Mouse (Mus musculus): ENCODE measurements around the gene Fastkd3.

Fastkd3 gene

DNA sequence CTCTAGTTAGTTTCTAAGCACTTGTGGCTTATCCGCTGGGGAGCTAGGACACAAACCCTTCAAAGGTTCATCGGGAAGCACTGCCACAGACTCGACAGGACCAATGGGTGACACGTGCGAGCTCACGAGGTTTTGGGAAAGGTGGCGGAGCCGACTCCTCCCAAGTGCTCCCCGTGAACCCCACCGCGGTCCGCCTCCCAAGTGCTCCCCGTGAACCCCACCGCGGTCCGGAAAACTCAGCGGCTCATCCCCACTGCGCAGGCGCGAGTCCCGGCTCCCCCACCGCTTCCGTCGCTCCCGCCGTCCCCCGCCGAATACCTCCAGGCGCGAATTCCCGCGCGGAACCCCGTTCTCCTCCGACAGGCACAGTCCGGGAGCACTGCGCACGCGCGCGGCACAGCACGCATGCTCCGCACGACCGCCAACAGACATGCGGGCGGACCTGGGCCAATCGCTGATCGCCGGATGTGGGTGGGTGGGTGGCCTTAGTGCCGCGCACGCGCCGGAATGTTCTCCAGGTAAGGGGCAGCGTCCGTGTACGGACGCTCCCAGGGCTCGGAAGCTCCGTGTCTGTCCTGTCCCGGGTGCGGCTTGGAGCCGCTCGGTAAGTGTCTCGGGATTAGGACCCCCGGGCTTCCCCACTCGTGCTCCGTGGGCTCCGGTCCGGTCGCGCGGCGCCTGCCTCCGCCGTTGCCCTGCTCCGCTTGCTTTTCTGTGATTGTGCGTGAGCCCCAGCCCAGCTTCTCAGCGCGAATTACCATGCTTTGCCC lies at the start of gene Fastkd3, which contains the start of gene Mtrr:
TSS of gene Fastkd3 (plus strand) at position 488 of the 770 bp plus-strand sequence.
TSS of gene Mtrr (minus strand) at position 403 of the 770 bp plus-strand sequence.
- in situ Hi-C loops (cut with MboI, MseI) = loop anchor here (5.0 to 25.0 kb wide), 8 partner anchors 930 to 1657 kb away; partner anchors contain the start of genes Gm28041 (in 1 of the 2), Med10 (in 1 of the 2), Srd5a1 (in 1 of the 2) and Zfp456 (in 1 of the 2)

- in situ Hi-C loops (cut with MboI, MseI) = loop anchor here in 1 of 2 experiments (5.0 to 10.0 kb wide), 2 partner anchors 236 to 379 kb away; no protein-coding TSS in a partner anchor
Measured at GRCm38 (mm10) chr13:68553391-68553790, 28.6 kb upstream of the Fastkd3 start.

DNA sequence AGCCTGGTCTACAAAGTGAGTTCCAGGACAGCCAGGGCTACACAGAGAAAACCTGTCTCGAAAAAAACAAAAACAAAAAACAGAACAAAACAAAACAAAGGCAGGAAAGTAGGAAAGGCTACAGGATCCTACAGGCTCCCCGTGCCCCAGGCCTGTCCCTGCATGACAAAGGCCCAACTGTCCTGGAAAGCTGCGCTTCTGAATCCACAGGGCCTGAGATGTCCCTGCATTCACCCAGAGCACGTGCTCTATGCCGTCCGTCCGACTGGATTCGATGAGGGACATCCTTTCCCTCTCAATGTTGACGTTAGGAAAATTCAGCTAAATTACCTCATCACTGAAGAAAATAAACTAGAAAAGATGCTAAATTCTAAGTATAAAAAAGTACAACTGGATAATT lies 13.9 kb upstream of the Fastkd3 start:
- in situ Hi-C loops (cut with MboI, MseI) = no loop called here

DNA sequence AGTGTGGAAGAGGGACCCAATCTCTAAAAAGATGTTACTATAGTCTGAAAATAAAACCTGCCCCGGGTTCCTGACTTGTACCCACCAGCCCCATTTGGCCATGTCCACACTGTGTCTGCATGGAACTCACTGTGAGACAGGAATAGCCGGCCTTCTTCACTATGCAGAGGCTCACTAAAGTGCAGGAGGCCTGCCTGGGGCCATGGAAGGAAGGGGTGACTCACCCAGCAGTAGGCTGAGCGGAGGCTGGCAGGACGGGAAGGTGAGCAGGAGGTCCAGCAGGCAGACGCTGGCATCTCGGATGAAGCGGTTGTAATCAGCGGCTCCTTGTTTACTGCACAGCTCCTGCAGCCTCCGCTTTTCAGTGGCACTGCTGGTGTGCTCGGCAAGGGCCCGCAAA lies 13.5 kb upstream of the Fastkd3 start:
- in situ Hi-C loops (cut with MboI, MseI) = no loop called here

DNA sequence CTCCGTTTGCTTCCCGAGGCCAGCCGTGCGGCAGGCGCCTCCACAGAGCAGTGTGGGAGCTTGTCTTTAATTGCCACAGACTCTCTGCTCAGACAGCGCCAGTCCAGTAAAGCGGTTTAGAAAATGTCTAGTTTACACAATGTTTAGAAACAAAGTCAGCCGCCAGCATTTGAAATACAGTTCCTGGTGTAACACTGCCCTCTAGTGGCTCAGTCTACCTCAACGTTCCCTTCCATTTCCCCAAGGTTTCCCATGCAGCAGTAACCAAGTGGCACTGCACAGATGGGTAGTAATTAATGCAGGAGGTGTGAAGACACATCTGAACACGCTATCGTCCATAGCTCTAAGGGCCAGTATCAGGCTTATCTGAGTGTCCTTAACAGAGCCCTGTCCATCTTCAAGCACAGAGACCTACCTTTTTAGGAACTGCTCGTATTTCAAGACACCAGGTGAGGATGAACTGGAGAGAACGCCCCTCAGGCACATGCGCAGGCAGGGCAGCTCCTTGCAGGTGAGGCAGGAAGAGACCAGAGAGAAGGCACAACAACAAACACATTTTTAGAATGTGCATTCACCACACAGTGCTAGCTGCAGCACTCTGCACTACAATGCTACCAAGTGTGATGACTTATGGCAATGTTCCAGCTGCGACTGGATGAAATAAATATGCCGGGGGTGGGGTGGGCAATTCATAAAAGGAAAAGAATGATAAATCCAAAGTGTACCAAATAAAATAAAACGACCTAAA lies 12.3 kb upstream of the Fastkd3 start:
- in situ Hi-C loops (cut with MboI, MseI) = loop anchor here in 1 of 2 experiments (10.0 kb wide), 1 partner anchor 705 kb away; the partner anchor contains the start of gene BC048507

DNA sequence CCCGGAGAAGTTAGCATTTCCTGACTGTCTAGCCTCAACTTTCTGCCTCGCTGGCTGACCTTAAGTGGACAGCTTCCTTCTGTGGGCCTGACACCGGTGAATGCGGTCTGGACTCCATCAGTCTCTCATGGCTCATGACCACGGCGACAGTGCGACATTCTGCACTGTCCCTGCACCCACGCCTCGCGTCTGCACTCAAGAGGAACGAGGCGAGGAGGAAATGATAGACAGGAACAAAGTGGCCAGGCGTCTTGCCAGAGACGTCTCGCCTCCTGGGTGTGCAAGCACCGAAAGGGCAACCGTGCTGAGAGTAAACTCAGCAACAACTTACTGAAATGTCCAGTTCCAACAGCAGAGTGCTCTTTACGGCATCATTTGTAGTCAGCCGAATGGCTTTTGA lies 9.8 kb upstream of the Fastkd3 start:
- in situ Hi-C loops (cut with MboI, MseI) = loop anchor here in 1 of 2 experiments (10.0 kb wide), 1 partner anchor 707 kb away; the partner anchor contains the start of gene BC048507

DNA sequence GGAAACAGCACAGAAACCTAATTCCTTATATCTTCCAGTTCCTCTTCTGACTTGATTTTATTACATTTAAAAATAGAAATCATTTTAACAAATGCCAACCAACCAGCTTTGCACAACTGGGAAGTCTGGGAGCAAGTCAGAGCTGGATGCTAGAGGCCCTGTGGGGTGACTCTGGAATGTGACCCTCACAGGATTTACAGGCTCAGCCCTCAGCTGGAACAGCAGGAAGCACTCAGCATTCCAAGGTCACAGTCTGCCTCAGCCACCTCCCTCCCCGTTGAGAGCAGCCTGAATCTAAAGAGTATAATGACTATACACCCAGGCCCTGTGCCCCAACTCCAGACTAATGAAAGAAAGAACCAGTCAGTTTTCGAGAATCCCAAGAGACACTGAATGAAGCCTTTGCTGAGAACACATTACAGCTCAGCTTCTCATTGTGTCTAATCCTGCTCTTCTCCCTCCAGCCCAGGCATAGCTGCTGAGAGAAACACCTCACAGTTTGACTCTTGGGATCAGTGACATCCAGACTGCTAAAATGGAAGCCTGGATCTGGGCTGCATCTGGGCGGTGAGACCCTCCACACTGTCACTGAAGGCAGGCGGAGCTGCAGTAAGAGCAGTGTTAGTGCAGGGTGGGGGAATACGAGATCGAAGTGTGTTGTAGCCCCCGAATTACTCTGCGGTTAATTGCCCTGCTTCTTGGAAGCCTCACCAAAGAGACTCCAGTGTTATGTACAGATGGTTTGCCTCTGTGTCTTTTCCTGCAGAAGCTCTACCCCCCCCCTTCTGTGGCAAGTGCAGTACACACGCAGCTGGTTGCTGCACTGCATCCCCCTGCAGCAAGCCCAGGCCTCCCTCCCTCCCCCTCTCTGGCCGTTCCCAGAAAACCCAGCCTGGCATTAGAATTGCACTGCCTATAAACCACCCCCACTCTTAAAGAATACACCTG lies 8.8 kb upstream of the Fastkd3 start:
- in situ Hi-C loops (cut with MboI, MseI) = loop anchor here in 1 of 2 experiments (10.0 kb wide), 1 partner anchor 708 kb away; the partner anchor contains the start of gene BC048507

- in situ Hi-C loops (cut with MboI, MseI) = loop anchor here in 1 of 2 experiments (10.0 kb wide), 1 partner anchor 710 kb away; the partner anchor contains the start of gene BC048507
Measured at GRCm38 (mm10) chr13:68574398-68574797, 7.6 kb upstream of the Fastkd3 start.

- in situ Hi-C loops (cut with MboI, MseI) = loop anchor here (10.0 to 25.0 kb wide), 4 partner anchors 713 to 1641 kb away; partner anchors contain the start of genes BC048507 (in 1 of the 2) and Srd5a1 (in 1 of the 2)
Measured at GRCm38 (mm10) chr13:68577945-68578344, 4.1 kb upstream of the Fastkd3 start.

- in situ Hi-C loops (cut with MboI, MseI) = loop anchor here (5.0 to 25.0 kb wide), 8 partner anchors 931 to 1656 kb away; partner anchors contain the start of genes Gm28041 (in 1 of the 2), Med10 (in 1 of the 2), Srd5a1 (in 1 of the 2) and Zfp456 (in 1 of the 2)
Measured at GRCm38 (mm10) chr13:68581086-68581740, 821 bp upstream of the Fastkd3 start.

DNA sequence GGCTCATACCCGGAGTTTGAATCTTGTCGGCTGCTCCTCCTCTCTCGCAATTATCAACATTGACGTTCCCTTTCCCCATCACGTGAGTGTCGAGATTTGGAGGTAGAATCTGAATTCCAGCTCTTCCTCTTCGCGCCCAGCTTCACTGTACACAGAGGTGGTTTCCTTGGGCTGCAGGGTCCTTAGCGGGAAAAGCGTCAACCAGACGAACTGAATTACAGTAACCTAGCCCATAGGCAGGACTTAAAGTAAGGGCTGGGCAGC lies 415 bp downstream of the Fastkd3 start:
- in situ Hi-C loops (cut with MboI, MseI) = loop anchor here (5.0 to 25.0 kb wide), 8 partner anchors 930 to 1658 kb away; partner anchors contain the start of genes Gm28041 (in 1 of the 2), Med10 (in 1 of the 2), Srd5a1 (in 1 of the 2) and Zfp456 (in 1 of the 2)

DNA sequence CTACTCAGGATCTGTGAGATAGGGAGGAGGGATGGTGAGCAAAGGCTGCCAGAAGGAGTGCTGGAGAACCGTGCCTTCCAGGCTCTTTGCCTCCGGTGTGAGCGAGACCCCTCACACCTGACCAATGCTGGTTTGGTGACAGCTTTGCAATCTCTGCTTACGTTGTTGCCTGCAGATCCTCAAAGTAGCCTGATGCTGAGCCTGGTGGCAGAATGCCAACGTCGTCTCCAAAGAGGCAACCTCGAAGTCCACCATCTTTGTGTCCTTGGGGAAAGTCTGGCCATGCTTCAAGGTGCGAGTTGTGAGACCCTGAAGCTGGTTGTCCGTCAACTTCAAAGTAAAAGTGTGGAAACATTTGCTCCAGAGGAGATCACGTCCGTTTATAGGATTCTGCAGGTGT lies 1.9 kb downstream of the Fastkd3 start:
- in situ Hi-C loops (cut with MboI, MseI) = loop anchor here (5.0 to 25.0 kb wide), 8 partner anchors 928 to 1659 kb away; partner anchors contain the start of genes Gm28041 (in 1 of the 2), Med10 (in 1 of the 2), Srd5a1 (in 1 of the 2) and Zfp456 (in 1 of the 2)

GRCm38 (mm10) chr13:68585441-68585840 lies 3.4 kb downstream of the Fastkd3 start:
- in situ Hi-C loops (cut with MboI, MseI) = loop anchor here (5.0 to 25.0 kb wide), 8 partner anchors 927 to 1661 kb away; partner anchors contain the start of genes Srd5a1 (in 2 of the 2), Gm28041 (in 1 of the 2), Med10 (in 1 of the 2) and Zfp456 (in 1 of the 2)

GRCm38 (mm10) chr13:68588352-68588751 lies 6.3 kb downstream of the Fastkd3 start:
- in situ Hi-C loops (cut with MboI, MseI) = loop anchor here (5.0 to 25.0 kb wide), 8 partner anchors 924 to 1664 kb away; partner anchors contain the start of genes Srd5a1 (in 2 of the 2), Gm28041 (in 1 of the 2), Med10 (in 1 of the 2) and Zfp456 (in 1 of the 2)

GRCm38 (mm10) chr13:68593797-68594196 lies 11.8 kb downstream of the Fastkd3 start:
- in situ Hi-C loops (cut with MboI, MseI) = loop anchor here (25.0 kb wide), 3 partner anchors 919 to 1656 kb away; partner anchors contain the start of gene Srd5a1 (in 1 of the 2)

DNA sequence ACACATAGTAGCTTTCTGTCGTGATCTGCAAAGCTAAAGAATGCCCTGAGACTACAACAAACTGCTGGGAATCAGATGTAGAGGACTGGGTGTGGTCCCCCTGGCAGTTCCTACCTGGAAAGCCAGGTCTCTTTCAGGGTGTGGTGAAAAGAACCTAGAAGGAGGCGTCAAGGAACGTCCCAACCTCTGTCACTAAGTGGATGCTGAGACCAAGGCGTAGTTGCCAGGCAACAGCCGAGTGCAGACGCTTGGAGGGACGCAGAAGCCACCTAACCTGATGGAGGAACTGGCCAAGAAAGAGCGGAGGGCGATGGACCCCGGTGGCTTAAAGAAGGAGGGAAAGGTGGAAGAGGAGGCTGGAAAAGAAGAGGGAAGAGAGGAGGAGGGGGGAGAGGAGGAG lies 15.2 kb downstream of the Fastkd3 start, which contains the start of gene 1700001L19Rik:
TSS of gene 1700001L19Rik (plus strand) at position 223 of the 400 bp plus-strand sequence.
- in situ Hi-C loops (cut with MboI, MseI) = loop anchor here (25.0 kb wide), 3 partner anchors 915 to 1660 kb away; partner anchors contain the start of gene Srd5a1 (in 1 of the 2)

GRCm38 (mm10) chr13:68597667-68598066 lies 15.6 kb downstream of the Fastkd3 start:
- in situ Hi-C loops (cut with MboI, MseI) = loop anchor here (25.0 kb wide), 3 partner anchors 915 to 1660 kb away; partner anchors contain the start of gene Srd5a1 (in 1 of the 2)

GRCm38 (mm10) chr13:68598953-68599352 lies 16.9 kb downstream of the Fastkd3 start:
- in situ Hi-C loops (cut with MboI, MseI) = loop anchor here (25.0 kb wide), 3 partner anchors 913 to 1662 kb away; partner anchors contain the start of gene Srd5a1 (in 1 of the 2)

GRCm38 (mm10) chr13:68601184-68601583 lies 19.1 kb downstream of the Fastkd3 start:
- in situ Hi-C loops (cut with MboI, MseI) = no loop called here
